Mouse (Mus musculus) common myeloid progenitor, adult 5-6 weeks (primary cell): ENCODE data around the gene Eps8l1. TPM values are rescaled to one million over a fixed set of nuclear protein-coding genes. Genes with fewer than 3 reads are reported as not detected.

Source experiments
- ATAC-seq: replicated peaks from 2 replicates; pipeline ENCODE4 v1.8.0; 2016; ENCODE audit warnings: low read depth, mild to moderate bottlenecking, moderate TSS enrichment, inconsistent platforms; ENCODE audit not compliant: poor library complexity, severe bottlenecking
- total RNA-seq: library from RNA; stranded (forward); fragments of 200-1000, 187-1606 nt; gene quantifications from 2 replicates; pipeline ENCODE4 v1.2.3, GENCODE M21; 2017

The Eps8l1 gene
- total RNA-seq, 1 experiment from 2014 or later, result 4.2 TPM

- peak; percentile 92 for ATAC-seq
Measured at GRCm38 (mm10) chr7:4526341-4527301, 66.1 kb downstream of the Eps8l1 start.

GRCm38 (mm10) chr7:4527302-4527689 is 66.8 kb downstream of the Eps8l1 start:
- ATAC-seq, result 0 out of 2 replicates have a peak, but pooled peaks have one; percentile 9

Other genes starting within 250 kb of the Eps8l1 start
- gene Lilra5, start 222.9 kb upstream of the Eps8l1 start, total RNA-seq, result not detected in 2 replicates
- gene Ncr1, start 123.0 kb upstream of the Eps8l1 start, total RNA-seq, result not detected in 2 replicates
- gene Gp6, start 62.9 kb upstream of the Eps8l1 start, total RNA-seq, result 0.15 TPM in 1 of 2 replicates, not detected in the other
- gene Rdh13, start 15.0 kb upstream of the Eps8l1 start, total RNA-seq, result 14.0 and 15.1 TPM in 2 replicates
- gene Ppp1r12c, start 41.0 kb downstream of the Eps8l1 start, total RNA-seq, result 90.2 and 117 TPM in 2 replicates
- gene Tnnt1, start 55.7 kb downstream of the Eps8l1 start, total RNA-seq, result 6.1 and 6.6 TPM in 2 replicates
- 0.87 and 1.9 TPM in 2 replicates for gene Tnni3, start 63.6 kb downstream of the Eps8l1 start, total RNA-seq
- 1.6 TPM in 1 of 2 replicates, not detected in the other for gene Dnaaf3, start 71.8 kb downstream of the Eps8l1 start, total RNA-seq
- not detected in 2 replicates for gene Syt5, start 86.9 kb downstream of the Eps8l1 start, total RNA-seq
- gene Ptprh, start 143.4 kb downstream of the Eps8l1 start, total RNA-seq, result not detected in 2 replicates
- gene Tmem86b, start 170.7 kb downstream of the Eps8l1 start, total RNA-seq, result 8.6 and 18.7 TPM in 2 replicates
- gene Ppp6r1, start 198.3 kb downstream of the Eps8l1 start, total RNA-seq, result 142 and 149 TPM in 2 replicates
- gene Hspbp1, start 224.4 kb downstream of the Eps8l1 start, total RNA-seq, result 28.6 and 43.6 TPM in 2 replicates
- not detected in 2 replicates for gene Brsk1, start 229.9 kb downstream of the Eps8l1 start, total RNA-seq